Mouse (Mus musculus) MEL (cell line): ENCODE data around the gene Gm49387. TPM values are rescaled to one million over a fixed set of nuclear protein-coding genes. Genes with fewer than 3 reads are reported as not detected.

Source experiments
- DNase-seq: peaks from one replicate; pipeline ENCODE4 v3.0.0; 2011; ENCODE audit warnings: low read depth, low spot score
- H3K27ac ChIP-seq: 2 replicates; pipeline ENCODE4 v1.5.1; 2012; ENCODE audit warnings: low read depth, mild to moderate bottlenecking, control low read depth, low read length, moderate library complexity; ENCODE audit not compliant: control insufficient read depth
- H3K27me3 ChIP-seq, 2 experiments: fragments of 150-350 bp in 1 of 2; sonication (generic) in 1 of 2; 2 replicates each; pipeline ENCODE4 v1.6.1; 2012; ENCODE audit warnings: low read length in 2 of 2, mild to moderate bottlenecking in 2 of 2, improper control_type of control experiment in 1 of 2, moderate library complexity in 1 of 2; ENCODE audit not compliant: insufficient read depth in 2 of 2, control insufficient read depth in 1 of 2
- H3K36me3 ChIP-seq, 2 experiments: 2 replicates each; pipeline ENCODE4 v1.6.1; 2012 to 2014; ENCODE audit warnings: low read length in 2 of 2, improper control_type of control experiment in 1 of 2, inconsistent platforms in 1 of 2, mild to moderate bottlenecking in 1 of 2; ENCODE audit not compliant: insufficient read depth in 2 of 2, control insufficient read depth in 1 of 2
- H3K4me1 ChIP-seq, 2 experiments: fragments of 150-350 bp in 1 of 2; sonication (generic) in 1 of 2; 2 replicates each; pipeline ENCODE4 v1.6.1; 2012; ENCODE audit warnings: low read length in 2 of 2, improper control_type of control experiment in 1 of 2, mild to moderate bottlenecking in 1 of 2; ENCODE audit not compliant: insufficient read depth in 2 of 2, control insufficient read depth in 1 of 2
- H3K4me3 ChIP-seq, 2 experiments: fragments of 150-350 bp in 1 of 2; sonication (generic) in 1 of 2; 2 replicates each; pipeline ENCODE4 v1.5.1; 2012; ENCODE audit warnings: low read depth in 2 of 2, low read length in 2 of 2, mild to moderate bottlenecking in 2 of 2, moderate library complexity in 2 of 2, control low read depth in 1 of 2, improper control_type of control experiment in 1 of 2; ENCODE audit not compliant: control insufficient read depth in 1 of 2, insufficient read depth in 1 of 2
- H3K79me2 ChIP-seq: 2 replicates; pipeline ENCODE4 v1.6.1; 2012; ENCODE audit warnings: mild to moderate bottlenecking, low read length, moderate library complexity; ENCODE audit not compliant: control insufficient read depth, poor library complexity, insufficient read depth
- H3K9ac ChIP-seq: 2 replicates; pipeline ENCODE4 v1.6.1; 2012; ENCODE audit warnings: low read depth, mild to moderate bottlenecking, control low read depth, low read length, moderate library complexity; ENCODE audit not compliant: control insufficient read depth, poor library complexity, severe bottlenecking
- H3K9me3 ChIP-seq: fragments of 150-350 bp; sonication (generic); replicated peaks from 2 replicates; pipeline ENCODE4 v1.6.1; 2012; ENCODE audit warnings: mild to moderate bottlenecking, low read length, improper control_type of control experiment, moderate library complexity; ENCODE audit not compliant: insufficient read depth
- CHD1 ChIP-seq: IDR thresholded peaks from 2 replicates; pipeline ENCODE4 v1.6.1; 2012; ENCODE audit warnings: low read depth, mild to moderate bottlenecking, inconsistent platforms, low read length, improper control_type of control experiment
- CHD2 ChIP-seq: IDR thresholded peaks from 2 replicates; pipeline ENCODE4 v1.6.1; 2011; ENCODE audit warnings: low read length, improper control_type of control experiment
- ELF1 ChIP-seq: IDR thresholded peaks from 2 replicates; pipeline ENCODE4 v1.6.1; 2014; ENCODE audit warnings: low read depth, mild to moderate bottlenecking, inconsistent platforms, low read length, improper control_type of control experiment, moderate library complexity
- EP300 ChIP-seq, 2 experiments: IDR thresholded peaks; 2 replicates each; pipeline ENCODE4 v1.6.1; 2011; ENCODE audit warnings: improper control_type of control experiment in 2 of 2, low read length in 2 of 2, low read depth in 1 of 2, mild to moderate bottlenecking in 1 of 2
- HCFC1 ChIP-seq: IDR thresholded peaks from 2 replicates; pipeline ENCODE4 v1.6.1; 2012; ENCODE audit warnings: low read depth, mild to moderate bottlenecking, inconsistent platforms, low read length, improper control_type of control experiment, moderate library complexity
- JUND ChIP-seq: IDR thresholded peaks from 2 replicates; pipeline ENCODE4 v1.6.1; 2011; ENCODE audit warnings: low read depth, mild to moderate bottlenecking, improper control_type of control experiment, low read length
- MAFK ChIP-seq: IDR thresholded peaks from 2 replicates; pipeline ENCODE4 v1.6.1; 2011; ENCODE audit warnings: low read depth, mild to moderate bottlenecking, low read length, improper control_type of control experiment, borderline replicate concordance
- MAX ChIP-seq: IDR thresholded peaks from 2 replicates; pipeline ENCODE4 v1.6.1; 2011; ENCODE audit warnings: low read length, improper control_type of control experiment
- MXI1 ChIP-seq: IDR thresholded peaks from 2 replicates; pipeline ENCODE4 v1.6.1; 2011; ENCODE audit warnings: mild to moderate bottlenecking, low read depth, low read length, improper control_type of control experiment
- MYB ChIP-seq: IDR thresholded peaks from 2 replicates; pipeline ENCODE4 v1.6.1; 2011; ENCODE audit warnings: mild to moderate bottlenecking, low read depth, low read length, improper control_type of control experiment
- MYC ChIP-seq: IDR thresholded peaks from 2 replicates; pipeline ENCODE4 v1.6.1; 2011; ENCODE audit warnings: low read depth, mild to moderate bottlenecking, low read length, improper control_type of control experiment, moderate library complexity
- NRF1 ChIP-seq: IDR thresholded peaks from 2 replicates; pipeline ENCODE4 v1.6.1; 2014; ENCODE audit warnings: low read depth, mild to moderate bottlenecking, inconsistent platforms, low read length, improper control_type of control experiment, moderate library complexity; ENCODE audit not compliant: poor library complexity, insufficient read depth, severe bottlenecking
- RCOR1 ChIP-seq: IDR thresholded peaks from 2 replicates; pipeline ENCODE4 v1.6.1; 2012; ENCODE audit warnings: low read depth, mild to moderate bottlenecking, inconsistent platforms, low read length, improper control_type of control experiment
- SIN3A ChIP-seq: IDR thresholded peaks from 2 replicates; pipeline ENCODE4 v1.6.1; 2012; ENCODE audit warnings: low read length, improper control_type of control experiment, inconsistent platforms
- SMC3 ChIP-seq: IDR thresholded peaks from 2 replicates; pipeline ENCODE4 v1.6.1; 2011; ENCODE audit warnings: low read depth, low read length, improper control_type of control experiment
- TCF12 ChIP-seq: IDR thresholded peaks from 2 replicates; pipeline ENCODE4 v1.6.1; 2014; ENCODE audit warnings: low read depth, mild to moderate bottlenecking, inconsistent platforms, low read length, improper control_type of control experiment, moderate library complexity
- UBTF ChIP-seq: IDR thresholded peaks from 2 replicates; pipeline ENCODE4 v1.6.1; 2012; ENCODE audit warnings: low read depth, mild to moderate bottlenecking, inconsistent platforms, low read length, improper control_type of control experiment, moderate library complexity, borderline replicate concordance; ENCODE audit not compliant: insufficient read depth
- USF1 ChIP-seq: IDR thresholded peaks from 2 replicates; pipeline ENCODE4 v1.6.1; 2014; ENCODE audit warnings: low read depth, mild to moderate bottlenecking, inconsistent platforms, low read length, improper control_type of control experiment, moderate library complexity
- ZC3H11A ChIP-seq: IDR thresholded peaks from 2 replicates; pipeline ENCODE4 v1.6.1; 2012; ENCODE audit warnings: low read depth, mild to moderate bottlenecking, inconsistent platforms, low read length, improper control_type of control experiment
- ZKSCAN1 ChIP-seq: IDR thresholded peaks from 2 replicates; pipeline ENCODE4 v1.6.1; 2012; ENCODE audit warnings: low read depth, mild to moderate bottlenecking, inconsistent platforms, low read length, improper control_type of control experiment, moderate library complexity
- ZMIZ1 ChIP-seq: IDR thresholded peaks from 2 replicates; pipeline ENCODE4 v1.6.1; 2012; ENCODE audit warnings: low read depth, mild to moderate bottlenecking, inconsistent platforms, low read length, improper control_type of control experiment, moderate library complexity
- ZNF384 ChIP-seq: IDR thresholded peaks from 2 replicates; pipeline ENCODE4 v1.6.1; 2012; ENCODE audit warnings: low read depth, mild to moderate bottlenecking, inconsistent platforms, low read length, improper control_type of control experiment
- polyA plus RNA-seq, 2 experiments: library from polyadenylated mRNA; stranded (reverse) in 1 of 2; unstranded in 1 of 2; fragments of >175 nt in 1 of 2; fragments of >200 nt in 1 of 2; gene quantifications; 2 replicates each; pipeline versions ENCODE4 v1.2.1 to v1.2.4; 2012; ENCODE audit warnings: low replicate concordance in 2 of 2, low read depth in 1 of 2; ENCODE audit not compliant: insufficient read length in 2 of 2, insufficient read depth in 1 of 2, missing spikeins in 1 of 2
- total RNA-seq: library from RNA; depleted of rRNA; stranded (reverse); fragments of 300-350 nt; gene quantifications from 2 replicates; pipeline ENCODE4 v1.2.3, GENCODE M21; 2012

Gm49387 gene
- total and polyA plus RNA-seq, 3 experiments: 0.14 TPM; not detected in 2

DNA sequence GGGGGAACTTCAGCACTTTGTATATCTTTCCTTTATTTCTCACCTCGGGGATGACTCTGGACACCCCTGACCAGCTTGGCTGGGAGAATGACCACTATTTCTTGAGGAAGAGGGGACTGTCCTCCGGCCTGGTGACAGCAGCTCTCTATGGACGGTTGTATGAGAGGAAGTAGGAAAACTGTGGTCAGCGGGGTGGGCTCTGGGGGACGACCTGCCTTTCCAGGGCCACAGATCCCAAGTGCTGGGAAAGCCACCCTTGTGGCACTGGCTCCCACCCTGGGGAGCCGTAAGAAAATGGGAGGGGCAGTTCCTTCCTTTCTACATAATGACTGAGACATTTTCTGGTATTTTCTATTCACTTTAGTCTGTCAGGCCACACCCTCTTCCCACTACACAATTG lies 27.1 kb upstream of the Gm49387 start:
- Histone ChIP-seq H3K9ac (no peak overlapping the region), H3K27ac (no peak overlapping the region), H3K9me3 (no peaks in the 10 kb centered on the region), H3K4me3 (no peak overlapping the region), H3K79me2 (no peaks in the 10 kb centered on the region), H3K36me3 (peaks cover 0 to 32% of the 10 kb centered on the region in 2 experiments; a peak in 3 of 4 replicates), H3K4me1 (peaks cover 22 to 41% of the 10 kb centered on the region in 2 experiments), H3K27me3 (no peaks in the 10 kb centered on the region)
- TF ChIP-seq ZC3H11A (no peak), SMC3 (no peak), ZKSCAN1 (no peak), NRF1 (no peak), MAX (no peak), MYB (no peak), ZNF384 (no peak), SIN3A (no peak), CHD1 (no peak), RCOR1 (no peak), TCF12 (no peak), CHD2 (no peak), MYC (no peak)
- DNase-seq: no peak

DNA sequence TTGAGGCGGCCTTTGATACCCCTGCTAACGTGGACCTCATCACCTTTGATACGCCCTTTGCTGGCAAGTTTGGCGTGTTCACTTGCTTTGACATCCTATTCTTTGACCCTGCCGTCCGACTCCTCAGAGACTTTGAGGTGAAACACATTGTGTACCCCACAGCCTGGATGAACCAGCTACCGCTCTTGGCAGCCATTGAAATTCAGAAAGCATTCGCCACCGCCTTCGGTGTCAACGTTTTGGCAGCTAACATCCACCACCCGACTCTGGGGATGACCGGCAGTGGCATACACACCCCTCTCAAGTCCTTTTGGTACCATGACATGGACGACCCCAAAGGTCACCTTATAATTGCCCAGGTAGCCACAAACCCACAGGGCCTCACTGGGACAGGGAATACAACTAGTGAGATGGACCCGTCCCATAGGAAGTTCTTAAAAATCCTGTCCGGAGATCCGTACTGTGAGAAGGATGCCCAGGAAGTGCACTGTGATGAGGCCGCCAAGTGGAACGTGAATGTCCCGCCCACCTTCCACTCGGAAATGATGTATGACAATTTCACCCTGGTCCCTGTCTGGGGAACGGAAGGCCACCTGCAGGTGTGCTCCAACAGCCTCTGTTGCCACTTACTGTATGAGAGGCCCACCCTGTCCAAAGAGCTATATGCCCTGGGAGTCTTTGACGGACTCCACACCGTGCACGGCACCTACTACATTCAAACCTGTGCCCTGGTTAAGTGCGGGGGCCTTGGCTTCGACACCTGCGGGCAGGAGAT lies 26.4 kb upstream of the Gm49387 start:
- H3K36me3 ChIP-seq: peaks cover 0 to 33% of the 10 kb centered on the region in 2 experiments; a peak in 3 of 4 replicates
- H3K27me3 ChIP-seq: no peaks in the 10 kb centered on the region
- no peaks in the 10 kb centered on the region for H3K9me3 ChIP-seq
- TF ChIP-seq MAFK (no peak), TCF12 (no peak), CHD1 (no peak), MXI1 (no peak), SMC3 (no peak), ZMIZ1 (no peak), ELF1 (no peak), UBTF (no peak), USF1 (no peak), MAX (no peak), RCOR1 (no peak), HCFC1 (no peak), JUND (no peak), EP300 (IDR thresholded peaks at IDR 0.05; ENCODE audit: low read depth in 1 of 2, low read length in 2 of 2) (no peak)
- H3K27ac ChIP-seq: no peak overlapping the region
- H3K9ac ChIP-seq: no peak overlapping the region
- H3K4me1 ChIP-seq: peaks cover 22 to 43% of the 10 kb centered on the region in 2 experiments
- H3K79me2 ChIP-seq: no peaks in the 10 kb centered on the region
- DNase-seq: no peak
- no peak overlapping the region for H3K4me3 ChIP-seq
